Comparison of ENCODE assay signal across 8 mouse cellular contexts in the genomic region with DNA sequence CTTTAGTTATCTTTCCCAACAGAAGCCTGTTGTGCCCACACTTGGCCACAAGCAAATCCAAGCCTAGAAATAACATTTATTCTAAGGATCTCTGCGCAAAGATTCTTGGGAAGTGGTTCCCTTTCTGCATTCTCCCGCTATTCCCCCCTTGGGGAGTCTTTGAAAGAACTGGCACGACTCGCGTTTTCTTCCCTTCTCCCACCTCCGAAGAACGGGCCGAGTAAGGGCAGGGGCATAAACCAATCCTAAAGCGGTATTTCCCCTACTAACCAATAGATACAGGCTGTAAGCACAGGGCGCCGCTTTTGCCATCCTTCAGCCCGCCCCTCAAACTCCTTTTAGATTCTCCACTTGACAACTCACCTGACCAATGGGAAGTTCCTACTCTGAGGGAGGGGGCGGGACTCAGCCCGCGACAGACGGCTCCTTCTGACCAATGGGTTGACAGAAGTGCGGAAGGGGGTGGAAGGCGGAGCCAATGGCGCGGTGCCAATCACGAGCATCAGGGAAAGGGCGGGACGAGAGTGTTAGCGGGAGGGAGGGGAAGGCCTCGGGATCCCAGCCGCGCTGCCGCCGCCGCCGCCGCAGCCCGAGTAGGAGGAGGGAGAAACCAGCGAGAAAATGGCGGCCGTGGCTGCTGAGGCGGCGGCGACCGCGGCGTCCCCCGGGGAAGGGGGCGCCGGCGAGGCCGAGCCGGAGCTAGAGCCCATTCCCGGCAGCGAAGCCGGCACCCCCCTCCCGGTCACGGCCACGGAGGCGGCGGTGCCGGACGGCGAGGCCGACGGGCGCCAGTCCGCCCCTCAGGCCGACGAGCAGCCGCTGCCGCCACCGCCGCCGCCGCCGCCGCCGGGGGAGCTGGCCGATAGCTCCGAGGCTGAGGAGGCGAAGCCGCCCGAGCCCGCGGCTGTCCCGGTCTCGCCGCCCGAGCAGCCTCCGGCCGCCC. TPM values are rescaled to one million over a fixed set of nuclear protein-coding genes. Genes with fewer than 3 reads are reported as not detected.
A peak's percentile ranks its signal among the peaks of the same experiment; 100 is the strongest.
DNase-seq lines count a peak whose midpoint lies in the region; ATAC-seq and TF ChIP-seq lines count a peak whose summit lies in the region.

Pwwp2a (plus strand) TSS at position 527 of the 943 bp plus-strand sequence.

- peaks cover 28% of the 10 kb centered on the region for H3K79me2 ChIP-seq in MEL (ENCODE audit: control insufficient read depth, insufficient read depth, low read length, poor library complexity)

- H3K36me3 ChIP-seq in MEL (ENCODE audit: control insufficient read depth in 1 of 2, insufficient read depth in 2 of 2, low read length in 2 of 2) = peaks cover 18 to 33% of the 10 kb centered on the region in 2 experiments
- peaks cover 3% of the 10 kb centered on the region; the same call in 1 of the 2 replicates for H3K36me3 ChIP-seq in forebrain, postnatal 0 days (ENCODE audit: insufficient read depth)
- H3K36me3 ChIP-seq in lung, embryonic 15.5 days = no peaks in the 10 kb centered on the region; the same call in 1 of the 2 replicates

- H3K27me3 ChIP-seq in MEL (ENCODE audit: control insufficient read depth in 1 of 2, insufficient read depth in 2 of 2, low read length in 2 of 2) = peaks cover 0 to 5% of the 10 kb centered on the region in 2 experiments; a peak in 2 of 4 replicates
- H3K27me3 ChIP-seq in cerebellum, adult 2 months (ENCODE audit: control insufficient read depth, insufficient read depth, low read length) = no peaks in the 10 kb centered on the region
- no peaks in the 10 kb centered on the region for H3K27me3 ChIP-seq in forebrain, postnatal 0 days (ENCODE audit: insufficient read depth, low read length)
- no peaks in the 10 kb centered on the region for H3K27me3 ChIP-seq in lung, embryonic 15.5 days

- peak; percentile 97 for ATAC-seq in forebrain, postnatal 0 days
- ATAC-seq in lung, embryonic 15.5 days (ENCODE audit: borderline replicate concordance, extremely low read depth, low FRiP score, low TSS enrichment) = peak; percentile 99

- peak; percentile 70 to 89 for TF ChIP-seq POLR2A in MEL (IDR thresholded peaks at IDR 0.05; ENCODE audit: control insufficient read depth in 1 of 2, insufficient read depth in 1 of 2, low read depth in 1 of 2, low read length in 2 of 2, poor library complexity in 1 of 2)
- TF ChIP-seq POLR2A in cerebellum, adult 2 months (IDR thresholded peaks at IDR 0.05; ENCODE audit: borderline replicate concordance, insufficient read depth, low read length) = peak; percentile 50

- TF ChIP-seq EP300 in MEL (IDR thresholded peaks at IDR 0.05; ENCODE audit: low read depth in 1 of 2, low read length in 2 of 2) = peak in 1 of 2 experiments; percentile 12; a peak in 1 of 4 replicates

- H3K9ac ChIP-seq in MEL (ENCODE audit: control insufficient read depth, low read depth, low read length, poor library complexity, severe bottlenecking) = peak within 1 kb of the TSS; percentile 96
- peak within 1 kb of the TSS; percentile 98 for H3K9ac ChIP-seq in forebrain, postnatal 0 days
- H3K9ac ChIP-seq in lung, embryonic 15.5 days = peak within 1 kb of the TSS; percentile 93

- H3K4me2 ChIP-seq in forebrain, postnatal 0 days (ENCODE audit: low read depth) = peak within 1 kb of the TSS; percentile 54
- peak within 1 kb of the TSS; percentile 74 for H3K4me2 ChIP-seq in lung, embryonic 15.5 days

- H3K9me3 ChIP-seq in MEL (replicated peaks; ENCODE audit: insufficient read depth, low read length) = no peaks in the 10 kb centered on the region
- no peaks in the 10 kb centered on the region for H3K9me3 ChIP-seq in forebrain, postnatal 0 days (ENCODE audit: low read length)
- H3K9me3 ChIP-seq in lung, embryonic 15.5 days = no peaks in the 10 kb centered on the region

- peaks cover 6 to 11% of the 10 kb centered on the region in 2 experiments for H3K4me1 ChIP-seq in MEL (ENCODE audit: control insufficient read depth in 1 of 2, insufficient read depth in 2 of 2, low read length in 2 of 2)
- H3K4me1 ChIP-seq in cerebellum, adult 2 months (ENCODE audit: control insufficient read depth, insufficient read depth, low read length) = no peaks in the 10 kb centered on the region
- peaks cover 10% of the 10 kb centered on the region; the same call in 1 of the 2 replicates for H3K4me1 ChIP-seq in forebrain, postnatal 0 days (ENCODE audit: insufficient read depth)
- peaks cover 12% of the 10 kb centered on the region for H3K4me1 ChIP-seq in lung, embryonic 15.5 days

- no peak for TF ChIP-seq CTCF in MEL (IDR thresholded peaks at IDR 0.05 in 2 of 3, conservative IDR thresholded peaks at IDR 0.05 in 1 of 3; ENCODE audit: control insufficient read depth in 1 of 3, insufficient read depth in 1 of 3, low read depth in 2 of 3, low read length in 3 of 3, poor library complexity in 1 of 3, severe bottlenecking in 1 of 3)
- no peak for TF ChIP-seq CTCF in cerebellum, adult 2 months (IDR thresholded peaks at IDR 0.05; ENCODE audit: borderline replicate concordance, insufficient read depth, low read depth, low read length)
- peak; percentile 33; the same call in 1 of the 2 replicates for TF ChIP-seq CTCF in forebrain, postnatal 0 days (IDR thresholded peaks at IDR 0.05; ENCODE audit: low read depth)

- peak within 1 kb of the TSS; percentile 71 for H3K27ac ChIP-seq in MEL (ENCODE audit: control insufficient read depth, low read depth, low read length)
- peak within 1 kb of the TSS; percentile 97 for H3K27ac ChIP-seq in cerebellum, adult 2 months (ENCODE audit: insufficient read depth, low read length)
- peak within 1 kb of the TSS; percentile 98 for H3K27ac ChIP-seq in forebrain, postnatal 0 days (ENCODE audit: low read depth, low read length)
- peak within 1 kb of the TSS; percentile 92 for H3K27ac ChIP-seq in lung, embryonic 15.5 days

- TF ChIP-seq RAD21 in MEL (IDR thresholded peaks at IDR 0.05; ENCODE audit: low read depth, low read length) = no peak

- under 1% methylated on average over 85 of the region's 87 CpGs for WGBS in cerebellum, adult 2 months
- 3% methylated on average over 66 of the region's 87 CpGs for WGBS in forebrain, postnatal 0 days
- under 1% methylated on average over 76 of the region's 87 CpGs for WGBS in lung, embryonic 15.5 days

- DNase-seq in MEL (ENCODE audit: low read depth, low spot score) = peak; percentile 100
- peak; percentile 99 for DNase-seq in cerebellum, adult 2 months
- DNase-seq in forebrain, postnatal 0 days = peak; percentile 100
- DNase-seq in heart, postnatal 4 days = peak; percentile 100
- peak; percentile 98 to 99 for DNase-seq in layer of hippocampus, adult 8-10 months (ENCODE audit: low spot score in 2 of 2)
- DNase-seq in ovary, adult 18-20 months (ENCODE audit: low spot score) = peak; percentile 99
- DNase-seq in thymus, postnatal 0 days (ENCODE audit: low spot score) = peak; percentile 99

- peak within 1 kb of the TSS; percentile 94 to 98 for H3K4me3 ChIP-seq in MEL (ENCODE audit: control insufficient read depth in 1 of 2, insufficient read depth in 1 of 2, low read depth in 2 of 2, low read length in 2 of 2)
- H3K4me3 ChIP-seq in cerebellum, adult 2 months (replicated peaks; ENCODE audit: insufficient read depth, low read depth, low read length) = peak within 1 kb of the TSS; percentile 76
- peak within 1 kb of the TSS; percentile 95 for H3K4me3 ChIP-seq in forebrain, postnatal 0 days (ENCODE audit: low read depth, low read length)
- peak within 1 kb of the TSS; percentile 86 for H3K4me3 ChIP-seq in lung, embryonic 15.5 days

TF ChIP-seq in MEL, 35 proteins besides CTCF, POLR2A, EP300 and RAD21 (continues in another document):
- TF ChIP-seq KAT2A (conservative IDR thresholded peaks at IDR 0.05; ENCODE audit: low read depth, low read length) = peak; percentile 60
- TF ChIP-seq TCF12 (IDR thresholded peaks at IDR 0.05; ENCODE audit: low read depth, low read length) = peak; percentile 39; the same call in 1 of the 2 replicates
- peak; percentile 83 for TF ChIP-seq POLR2AphosphoS2 (IDR thresholded peaks at IDR 0.05; ENCODE audit: low read length)
- TF ChIP-seq SIN3A (IDR thresholded peaks at IDR 0.05; ENCODE audit: low read length) = peak; percentile 81
- peak; percentile 89; the same call in 1 of the 2 replicates for TF ChIP-seq CHD2 (IDR thresholded peaks at IDR 0.05; ENCODE audit: low read length)
- no peak for TF ChIP-seq MEF2A (IDR thresholded peaks at IDR 0.05; ENCODE audit: extremely low read depth, insufficient replicate concordance, low read depth, low read length, poor library complexity, severe bottlenecking)
- no peak for TF ChIP-seq USF2 (IDR thresholded peaks at IDR 0.05; ENCODE audit: borderline replicate concordance in 1 of 2, insufficient read depth in 1 of 2, low read depth in 1 of 2, low read length in 2 of 2)
- no peak for TF ChIP-seq ZKSCAN1 (IDR thresholded peaks at IDR 0.05; ENCODE audit: low read depth, low read length)
- no peak for TF ChIP-seq MYB (IDR thresholded peaks at IDR 0.05; ENCODE audit: low read depth, low read length)
- no peak for TF ChIP-seq SMC3 (IDR thresholded peaks at IDR 0.05; ENCODE audit: low read depth, low read length)
- TF ChIP-seq NRF1 (IDR thresholded peaks at IDR 0.05; ENCODE audit: insufficient read depth, low read depth, low read length, poor library complexity, severe bottlenecking) = 0 out of 2 replicates have a peak, but pooled peaks have one; percentile 34
- TF ChIP-seq USF1 (IDR thresholded peaks at IDR 0.05; ENCODE audit: low read depth, low read length) = peak; percentile 62
- peak; percentile 76; the same call in 1 of the 2 replicates for TF ChIP-seq MYC (IDR thresholded peaks at IDR 0.05; ENCODE audit: low read depth, low read length)
- no peak for TF ChIP-seq MAFK (IDR thresholded peaks at IDR 0.05; ENCODE audit: borderline replicate concordance, low read depth, low read length)
- peak; percentile 75 for TF ChIP-seq NELFE (IDR thresholded peaks at IDR 0.05; ENCODE audit: low read depth, low read length)
- no peak for TF ChIP-seq ZNF384 (IDR thresholded peaks at IDR 0.05; ENCODE audit: low read depth, low read length)
- peak; percentile 29; the same call in 1 of the 2 replicates for TF ChIP-seq ETS1 (IDR thresholded peaks at IDR 0.05; ENCODE audit: low read depth, low read length)
- TF ChIP-seq GABPA (IDR thresholded peaks at IDR 0.05; ENCODE audit: low read depth, low read length) = no peak

RNA-seq across cellular contexts. Expression of gene Pwwp2a, which starts in this region (rescaled TPM):
- 19.6 and 20.6 TPM in 2 replicates for total RNA-seq in MEL (2012; rRNA removed)
- 10 to 100 TPM in 1 of 2 experiments, not detected in 1; 32.0 TPM for polyA plus RNA-seq in MEL (2012; ENCODE audit: insufficient read depth in 1 of 2, insufficient read length in 2 of 2, low read depth in 1 of 2, low replicate concordance in 2 of 2, missing spikeins in 1 of 2)
- 40.0 and 42.0 TPM in 2 replicates for polyA plus RNA-seq in cerebellum, adult 2 months (2012; rRNA removed)
- 26.2 and 29.8 TPM in 2 replicates for total RNA-seq in forebrain, postnatal 0 days (2014; rRNA removed)
- 12.2 and 16.6 TPM in 2 replicates for polyA plus RNA-seq in forebrain, postnatal 0 days (2015; fragmentation: Nextera tagmentation; extraction: Ambion mirVana)
- 10 to 100 TPM; 38.7 to 39.4 TPM for total RNA-seq in heart, postnatal 4 days (2021)
- total RNA-seq in layer of hippocampus, adult 8-10 months (2022) = 10 to 100 TPM; 65.0 to 71.6 (median 68.6) TPM
- 23.4 and 28.4 TPM in 2 replicates for polyA plus RNA-seq in lung, embryonic 15.5 days (2015; fragmentation: Nextera tagmentation; extraction: Ambion mirVana)
- polyA plus RNA-seq in thymus, postnatal 0 days (2015; fragmentation: Nextera tagmentation; extraction: Ambion mirVana) = 21.9 and 28.8 TPM in 2 replicates

Comparison
In these comparisons a context has a peak if more than half of its experiments do, and no peak if none do; other contexts are left out.
1. Peak in every context shown above with its lines: DNase-seq, ATAC-seq, H3K4me3 ChIP-seq and H3K27ac ChIP-seq.